In genomic region chr3:52104208-52104607, GRCm38 (mm10) we compare ENCODE assay signal across 8 mouse cellular contexts. TPM values are rescaled to one million over a fixed set of nuclear protein-coding genes. Genes with fewer than 3 reads are reported as not detected.
DNase-seq lines count a peak whose midpoint lies in the region; ATAC-seq and TF ChIP-seq lines count a peak whose summit lies in the region.

No protein-coding gene starts in this region.

- WGBS in lung, embryonic 14.5 days: 1% methylated on average over 16 of the region's 16 CpGs
- under 1% methylated on average over 16 of the region's 16 CpGs for WGBS in embryonic facial prominence, embryonic 14.5 days
- under 1% methylated on average over 16 of the region's 16 CpGs for WGBS in intestine, embryonic 16.5 days
- under 1% methylated on average over 16 of the region's 16 CpGs for WGBS in neural tube, embryonic 14.5 days

- H3K9ac ChIP-seq in lung, embryonic 14.5 days: peak overlapping the region; percentile 88
- H3K9ac ChIP-seq in embryonic facial prominence, embryonic 14.5 days (ENCODE audit: low read depth, low read length): peak overlapping the region; percentile 80
- H3K9ac ChIP-seq in intestine, embryonic 16.5 days (ENCODE audit: low read depth, low read length): peak overlapping the region; percentile 95
- H3K9ac ChIP-seq in neural tube, embryonic 14.5 days (replicated peaks; ENCODE audit: low read depth, low read length): peak overlapping the region; percentile 74

- H3K4me2 ChIP-seq in lung, embryonic 14.5 days: peak overlapping the region; percentile 70
- peak overlapping the region; percentile 80 for H3K4me2 ChIP-seq in embryonic facial prominence, embryonic 14.5 days (ENCODE audit: low read depth, low read length)
- H3K4me2 ChIP-seq in intestine, embryonic 16.5 days (ENCODE audit: low read depth, low read length): peak overlapping the region; percentile 89
- peak overlapping the region; percentile 80 for H3K4me2 ChIP-seq in neural tube, embryonic 14.5 days (ENCODE audit: low read depth, low read length)

- peak overlapping the region; percentile 99 for H3K27ac ChIP-seq in lung, embryonic 14.5 days (ENCODE audit: low read depth)
- H3K27ac ChIP-seq in embryonic facial prominence, embryonic 14.5 days (replicated peaks; ENCODE audit: low read depth, low read length): peak overlapping the region; percentile 97
- H3K27ac ChIP-seq in intestine, embryonic 16.5 days (ENCODE audit: low read length): peak overlapping the region; percentile 99
- H3K27ac ChIP-seq in neural tube, embryonic 14.5 days (ENCODE audit: low read depth, low read length): peak overlapping the region; percentile 100

- DNase-seq in lung, embryonic 14.5 days: no peak
- no peak for DNase-seq in lung, adult 18-20 months
- DNase-seq in embryonic facial prominence, embryonic 14.5 days (ENCODE audit: low spot score): no peak
- no peak for DNase-seq in spleen, postnatal 14 days (ENCODE audit: low spot score in 2 of 2)
- no peak for DNase-seq in gastrocnemius, postnatal 25 days
- DNase-seq in MN1 (ENCODE audit: low spot score): no peak

- no peaks in the 10 kb centered on the region for H3K36me3 ChIP-seq in lung, embryonic 14.5 days (ENCODE audit: insufficient read depth)
- H3K36me3 ChIP-seq in embryonic facial prominence, embryonic 14.5 days (ENCODE audit: control insufficient read depth, insufficient read depth, low read length): no peaks in the 10 kb centered on the region
- H3K36me3 ChIP-seq in intestine, embryonic 16.5 days (ENCODE audit: control insufficient read depth, insufficient read depth, low read length): no peaks in the 10 kb centered on the region
- no peaks in the 10 kb centered on the region for H3K36me3 ChIP-seq in neural tube, embryonic 14.5 days (ENCODE audit: control insufficient read depth, insufficient read depth, low read length)

- H3K4me1 ChIP-seq in lung, embryonic 14.5 days (ENCODE audit: insufficient read depth): peaks cover 14% of the 10 kb centered on the region; the same call in 1 of the 2 replicates
- H3K4me1 ChIP-seq in embryonic facial prominence, embryonic 14.5 days (ENCODE audit: control insufficient read depth, insufficient read depth, low read length): 0 out of 2 replicates have a peak, but pooled peaks cover 3% of the 10 kb centered on the region
- H3K4me1 ChIP-seq in intestine, embryonic 16.5 days (ENCODE audit: control insufficient read depth, insufficient read depth, low read length): peaks cover 14% of the 10 kb centered on the region
- peaks cover 3% of the 10 kb centered on the region; the same call in 1 of the 2 replicates for H3K4me1 ChIP-seq in neural tube, embryonic 14.5 days (ENCODE audit: control insufficient read depth, insufficient read depth, low read length)

- H3K27me3 ChIP-seq in lung, embryonic 14.5 days (ENCODE audit: insufficient read depth, low read length): no peaks in the 10 kb centered on the region
- no peaks in the 10 kb centered on the region for H3K27me3 ChIP-seq in embryonic facial prominence, embryonic 14.5 days (replicated peaks; ENCODE audit: control insufficient read depth, insufficient read depth, low read length)
- no peaks in the 10 kb centered on the region for H3K27me3 ChIP-seq in intestine, embryonic 16.5 days (replicated peaks; ENCODE audit: control insufficient read depth, insufficient read depth, low read length)
- H3K27me3 ChIP-seq in neural tube, embryonic 14.5 days (ENCODE audit: control insufficient read depth, insufficient read depth, low read length): no peaks in the 10 kb centered on the region

- no peak for ATAC-seq in lung, embryonic 14.5 days (ENCODE audit: insufficient read depth)
- no peak for ATAC-seq in embryonic facial prominence, embryonic 14.5 days (ENCODE audit: low read depth)
- ATAC-seq in intestine, embryonic 16.5 days: no peak
- ATAC-seq in neural tube, embryonic 14.5 days (ENCODE audit: low read depth): no peak

- TF ChIP-seq CTCF in lung, embryonic 14.5 days (IDR thresholded peaks at IDR 0.05; ENCODE audit: low read depth): no peak

- H3K4me3 ChIP-seq in lung, embryonic 14.5 days (ENCODE audit: low read depth, low read length): peak overlapping the region; percentile 68
- peak overlapping the region; percentile 69 for H3K4me3 ChIP-seq in embryonic facial prominence, embryonic 14.5 days (ENCODE audit: low read depth, low read length)
- H3K4me3 ChIP-seq in intestine, embryonic 16.5 days (ENCODE audit: low read length): peak overlapping the region; percentile 92
- H3K4me3 ChIP-seq in neural tube, embryonic 14.5 days (ENCODE audit: low read depth, low read length): peak overlapping the region; percentile 64

- no peaks in the 10 kb centered on the region for H3K9me3 ChIP-seq in lung, embryonic 14.5 days (ENCODE audit: low read depth, low read length)
- H3K9me3 ChIP-seq in embryonic facial prominence, embryonic 14.5 days (ENCODE audit: control insufficient read depth, low read length): no peaks in the 10 kb centered on the region
- H3K9me3 ChIP-seq in intestine, embryonic 16.5 days (ENCODE audit: control insufficient read depth, low read length): no peaks in the 10 kb centered on the region
- H3K9me3 ChIP-seq in neural tube, embryonic 14.5 days (ENCODE audit: control insufficient read depth, low read length): no peaks in the 10 kb centered on the region

RNA-seq across cellular contexts. Expression of gene Maml3, which starts 0.7 kb away (rescaled TPM):
- polyA plus RNA-seq in lung, embryonic 14.5 days (2014; fragmentation: Nextera tagmentation; extraction: Ambion mirVana): 8.4 and 9.1 TPM in 2 replicates
- polyA plus RNA-seq in embryonic facial prominence, embryonic 14.5 days (2014; fragmentation: Nextera tagmentation; extraction: Ambion mirVana): 4.8 and 5.1 TPM in 2 replicates
- 3.6 and 4.0 TPM in 2 replicates for polyA plus RNA-seq in intestine, embryonic 16.5 days (2015; fragmentation: Nextera tagmentation; extraction: Ambion mirVana)
- 8.2 and 9.6 TPM in 2 replicates for polyA plus RNA-seq in neural tube, embryonic 14.5 days (2014; fragmentation: Nextera tagmentation; extraction: Ambion mirVana)
- total RNA-seq in gastrocnemius, postnatal 25 days (2021): 1 to 10 TPM; 2.4 to 2.5 TPM
